In the genomic region with DNA sequence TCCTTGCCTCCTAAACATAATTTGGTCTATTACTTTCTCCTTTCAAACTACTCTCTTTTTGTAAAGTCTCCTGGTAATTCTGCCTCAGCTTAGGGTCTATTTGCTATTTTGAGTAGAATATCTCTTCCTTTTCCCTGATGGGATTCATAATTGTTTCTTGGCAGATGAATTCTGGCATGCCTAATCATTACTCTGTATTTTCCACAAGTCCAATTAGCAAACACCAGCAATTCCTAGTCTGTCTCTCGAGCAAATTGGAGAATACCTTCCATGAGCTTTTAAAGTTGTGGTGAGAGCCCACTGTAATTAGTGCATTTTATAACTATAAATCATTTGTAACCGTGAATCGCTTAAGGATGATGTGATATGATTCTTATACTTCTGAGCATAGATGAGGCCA, we compare ENCODE assay signal across 27 mouse cellular contexts.
"Had no signal": no experiment of that assay in that cellular context is flagged by ENCODE, and none has a peak within 500 bp of the region (broad histone marks: within the 10 kb centered on the region; RNA-seq: fewer than 3 reads in every experiment).

No protein-coding gene starts in this region.

- H3K36me3 ChIP-seq: heart, embryonic 10.5 days; heart, embryonic 12.5 days; hindbrain, embryonic 10.5 days; hindbrain, embryonic 12.5 days; intestine, embryonic 15.5 days; limb, embryonic 10.5 days; limb, embryonic 12.5 days; liver, embryonic 13.5 days had no signal

- H3K9ac ChIP-seq: heart, embryonic 12.5 days; hindbrain, embryonic 12.5 days; hindbrain, embryonic 14.5 days; intestine, embryonic 15.5 days; limb, embryonic 12.5 days; liver, embryonic 13.5 days had no signal

- H3K27ac ChIP-seq: gastrocnemius, adult 2 months; heart, embryonic 10.5 days; hindbrain, embryonic 10.5 days; hindbrain, embryonic 12.5 days; hindbrain, embryonic 14.5 days; intestine, embryonic 15.5 days; layer of hippocampus, adult 2 months; left cerebral cortex, adult 2 months; limb, embryonic 10.5 days; limb, embryonic 12.5 days; liver, embryonic 13.5 days had no signal

- ATAC-seq: hindbrain, embryonic 16.5 days; inflammation-experienced regulatory T-cells, adult 6 months; intestine, embryonic 15.5 days; intestine, postnatal 0 days had no signal

- H3K4me3 ChIP-seq: gastrocnemius, adult 2 months; heart, embryonic 10.5 days; heart, embryonic 12.5 days; hindbrain, embryonic 10.5 days; hindbrain, embryonic 12.5 days; intestine, embryonic 15.5 days; layer of hippocampus, adult 2 months; left cerebral cortex, adult 2 months; limb, embryonic 10.5 days; limb, embryonic 12.5 days; liver, embryonic 13.5 days had no signal

- H3K4me1 ChIP-seq: heart, embryonic 10.5 days; heart, embryonic 12.5 days; hindbrain, embryonic 10.5 days; hindbrain, embryonic 12.5 days; intestine, embryonic 15.5 days; limb, embryonic 12.5 days; liver, embryonic 13.5 days had no signal

- H3K4me2 ChIP-seq: heart, embryonic 12.5 days; hindbrain, embryonic 12.5 days; hindbrain, embryonic 14.5 days; intestine, embryonic 15.5 days; limb, embryonic 12.5 days; liver, embryonic 11.5 days; liver, embryonic 13.5 days had no signal

- H3K27me3 ChIP-seq: heart, embryonic 12.5 days; hindbrain, embryonic 12.5 days; intestine, embryonic 15.5 days; limb, embryonic 12.5 days; liver, embryonic 13.5 days had no signal

- DNase-seq: gastrocnemius, adult 2 months; gastrocnemius, postnatal 10 days; gastrocnemius, postnatal 25 days; heart, adult 18-20 months; heart, postnatal 10 days; heart, postnatal 4 days; kidney, adult 18-20 months; kidney, adult 8-10 months; kidney, postnatal 10 days; kidney, postnatal 25 days; kidney, postnatal 4 days; liver; liver, embryonic 13.5 days had no signal

- H3K9me3 ChIP-seq: heart, embryonic 10.5 days; heart, embryonic 12.5 days; hindbrain, embryonic 10.5 days; hindbrain, embryonic 12.5 days; intestine, embryonic 15.5 days; limb, embryonic 10.5 days; limb, embryonic 12.5 days; liver, embryonic 13.5 days had no signal
